Mouse (Mus musculus) limb, embryonic 10.5 days (tissue): Measurements from ENCODE around the gene Rpl10. TPM values are rescaled to one million over a fixed set of nuclear protein-coding genes. Genes with fewer than 3 reads are reported as not detected.

Source experiments
- DNase-seq: peaks from one replicate; pipeline ENCODE4 v3.0.0-alpha.2; 2017; ENCODE audit warnings: low spot score
- H3K27ac ChIP-seq: fragments of 300-500 bp; sonication (generic); 2 replicates; pipeline ENCODE4 v1.5.1; 2016; ENCODE audit warnings: mild to moderate bottlenecking
- H3K27me3 ChIP-seq: fragments of 300-500 bp; sonication (generic); 2 replicates; pipeline ENCODE4 v1.6.1; 2016; ENCODE audit warnings: low read depth, mild to moderate bottlenecking; ENCODE audit not compliant: poor library complexity, severe bottlenecking
- H3K36me3 ChIP-seq: fragments of 300-500 bp; sonication (generic); 2 replicates; pipeline ENCODE4 v1.6.1; 2016; ENCODE audit warnings: mild to moderate bottlenecking, moderate library complexity
- H3K4me1 ChIP-seq: fragments of 300-500 bp; sonication (generic); 2 replicates; pipeline ENCODE4 v1.6.1; 2016
- H3K4me3 ChIP-seq: fragments of 300-500 bp; sonication (generic); 2 replicates; pipeline ENCODE4 v1.5.1; 2016; ENCODE audit warnings: mild to moderate bottlenecking, moderate library complexity
- H3K9me3 ChIP-seq: fragments of 300-500 bp; sonication (generic); replicated peaks from 2 replicates; pipeline ENCODE4 v1.6.1; 2016; ENCODE audit warnings: mild to moderate bottlenecking
- whole genome bisulfite sequencing: fragments of 180-500 bp; shearing (Covaris S2); methylation state at CpG from one replicate; pipeline ENCODE4 v1.1.7; 2016; 5-methylcytosine and 5-hydroxymethylcytosine counted together
- microRNA-seq: library from miRNA; unstranded; fragments of <30 nt; microRNA quantifications from one replicate; pipeline ENCODE4, GENCODE M21; 2017
- polyA plus RNA-seq: library from polyadenylated mRNA; unstranded; fragments of >200 nt; fragmentation: Nextera tagmentation; extraction: Ambion mirVana; gene quantifications from 2 replicates; pipeline ENCODE4 v1.2.1, GENCODE M21; 2016

The Rpl10 gene
- polyA plus RNA-seq, 1 experiment from 2014 or later: 862 TPM

DNA sequence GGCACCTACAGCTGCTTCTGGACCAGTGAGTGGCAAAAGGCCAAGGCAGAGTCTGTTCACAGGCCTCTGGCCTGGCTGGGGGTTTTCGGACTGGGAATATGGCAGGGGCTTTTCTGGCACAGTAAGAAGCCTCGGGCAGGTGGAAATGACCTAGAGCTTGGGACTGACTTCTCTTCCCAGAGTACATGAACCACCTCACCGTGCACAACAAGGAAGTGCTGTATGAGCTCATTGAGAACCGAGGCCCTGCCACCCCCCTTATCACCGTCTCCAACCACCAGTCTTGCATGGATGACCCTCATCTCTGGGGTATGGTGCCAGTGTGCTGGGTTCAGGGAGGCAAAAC, 12.5 kb downstream of the Rpl10 start:
- DNase-seq: no peak
- WGBS: 37% methylated on average over 5 of the region's 5 CpGs
- H3K9me3 ChIP-seq: no peaks in the 10 kb centered on the region
- peak overlapping the region; percentile 84 for H3K27ac ChIP-seq
- peak overlapping the region; percentile 68 for H3K4me3 ChIP-seq
- peaks cover 34% of the 10 kb centered on the region for H3K27me3 ChIP-seq
- peaks cover 14% of the 10 kb centered on the region for H3K4me1 ChIP-seq
- peaks cover 2% of the 10 kb centered on the region for H3K36me3 ChIP-seq

GRCm38 (mm10) chrX:74293431-74293830, 22.8 kb downstream of the Rpl10 start:
- 79% methylated on average over 4 of the region's 4 CpGs for WGBS
- Histone ChIP-seq H3K9me3 (no peaks in the 10 kb centered on the region), H3K4me3 (no peak overlapping the region), H3K4me1 (peaks cover 3% of the 10 kb centered on the region; the same call in 1 of the 2 replicates), H3K36me3 (peaks cover 24% of the 10 kb centered on the region), H3K27me3 (no peaks in the 10 kb centered on the region), H3K27ac (no peak overlapping the region)
- DNase-seq: no peak

DNA sequence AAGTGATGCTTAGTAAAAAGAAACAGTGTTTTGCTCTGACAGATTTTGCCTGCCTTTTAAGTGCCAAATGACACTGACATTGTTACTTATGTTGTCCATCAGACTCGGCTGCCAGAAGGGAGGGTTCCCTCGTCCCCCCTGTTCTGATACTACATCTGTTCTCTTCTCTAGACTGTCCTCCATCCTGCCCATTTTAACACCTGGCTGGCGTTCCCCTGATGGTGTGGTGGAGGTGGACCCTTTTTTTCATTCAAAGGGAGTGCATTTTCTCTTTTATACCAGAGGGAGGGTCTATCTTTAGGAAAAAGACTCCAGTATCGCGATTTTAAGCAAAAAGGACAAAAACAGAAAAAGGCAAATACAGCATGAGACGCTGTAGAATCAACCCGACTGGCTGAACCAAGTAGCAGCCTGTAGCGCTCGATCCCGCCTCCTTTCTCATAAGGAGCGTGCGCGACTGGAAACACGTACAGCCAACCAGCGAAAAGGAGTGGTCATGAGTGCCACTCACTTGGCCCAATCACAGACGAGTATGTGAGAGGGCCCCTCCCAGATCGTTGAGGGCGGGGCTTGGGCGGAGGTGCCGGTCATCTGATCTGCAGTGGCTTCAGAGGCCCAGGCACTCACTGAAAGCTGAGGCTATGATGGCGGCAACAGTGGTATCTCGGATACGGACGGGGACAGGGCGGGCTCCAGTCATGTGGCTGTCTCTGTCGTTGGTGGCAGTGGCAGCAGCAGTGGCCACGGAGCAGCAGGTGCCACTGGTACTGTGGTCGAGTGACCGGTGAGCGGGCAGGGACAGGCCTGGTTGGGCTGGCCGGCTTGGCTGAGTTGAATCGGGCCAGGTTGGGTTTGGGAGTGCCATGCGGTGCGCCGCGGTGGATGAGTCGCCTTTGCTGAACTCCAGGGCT, 26.2 kb downstream of the Rpl10 start, which contains the start of gene Atp6ap1:
TSS of gene Atp6ap1 (plus strand) at position 560 of the 911 bp plus-strand sequence.
- 13% methylated on average over 37 of the region's 37 CpGs for WGBS
- Histone ChIP-seq H3K4me3 (peak within 1 kb of the TSS; percentile 64), H3K4me1 (peaks cover 3% of the 10 kb centered on the region; the same call in 1 of the 2 replicates), H3K27ac (peak within 1 kb of the TSS; percentile 84), H3K9me3 (no peaks in the 10 kb centered on the region), H3K27me3 (0 out of 2 replicates have a peak, but pooled peaks cover 1% of the 10 kb centered on the region), H3K36me3 (peaks cover 28% of the 10 kb centered on the region)
- peak; percentile 83 for DNase-seq

DNA sequence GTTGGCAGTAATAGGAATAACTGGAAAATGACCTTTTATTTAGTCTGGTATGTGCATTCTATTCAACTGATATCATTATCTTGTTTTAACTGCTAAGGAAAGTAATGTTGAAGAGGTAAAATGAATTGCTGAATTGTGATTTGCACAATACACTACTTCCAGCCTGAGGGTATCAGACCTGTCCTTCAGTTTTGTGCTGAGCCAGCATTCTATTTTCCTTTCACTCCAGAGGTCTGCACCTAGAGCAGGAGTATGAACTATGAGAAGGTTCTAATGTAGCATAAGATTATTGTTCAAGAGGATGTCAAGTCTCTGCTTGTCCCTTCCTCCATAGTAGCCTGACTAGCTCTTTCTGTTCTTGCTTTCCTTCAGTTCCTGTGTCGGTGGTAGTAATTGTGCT, 27.7 kb downstream of the Rpl10 start:
- 0 out of 2 replicates have a peak, but pooled peaks cover 5% of the 10 kb centered on the region for H3K27me3 ChIP-seq
- H3K4me1 ChIP-seq: peaks cover 3% of the 10 kb centered on the region; the same call in 1 of the 2 replicates
- peaks cover 44% of the 10 kb centered on the region for H3K36me3 ChIP-seq
- no peak for DNase-seq
- no peaks in the 10 kb centered on the region for H3K9me3 ChIP-seq
- no peak overlapping the region for H3K27ac ChIP-seq
- H3K4me3 ChIP-seq: no peak overlapping the region
- 92% methylated on average over 1 of the region's 1 CpGs for WGBS

DNA sequence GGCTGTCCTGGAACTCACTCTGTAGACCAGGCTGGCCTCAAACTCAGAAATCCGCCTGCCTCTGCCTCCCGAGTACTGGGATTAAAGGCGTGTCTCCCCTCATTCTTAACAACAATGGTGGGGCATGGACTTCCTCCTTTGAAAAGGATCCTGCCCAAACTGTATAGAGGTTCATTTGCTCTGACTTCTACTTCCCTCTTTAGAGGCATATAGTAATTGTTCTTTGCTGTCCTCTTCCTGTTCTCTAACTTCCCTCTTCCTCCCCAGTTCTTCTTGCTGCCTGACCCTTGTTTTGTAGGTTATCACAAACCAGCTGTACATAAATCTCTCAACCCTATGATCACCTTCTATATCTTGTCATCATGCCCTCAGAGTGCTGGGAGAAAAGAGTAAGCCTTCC, 29.1 kb downstream of the Rpl10 start:
- Histone ChIP-seq H3K4me1 (peaks cover 6% of the 10 kb centered on the region; the same call in 1 of the 2 replicates), H3K27ac (no peak overlapping the region), H3K27me3 (peaks cover 5% of the 10 kb centered on the region; the same call in 1 of the 2 replicates), H3K9me3 (no peaks in the 10 kb centered on the region), H3K4me3 (no peak overlapping the region), H3K36me3 (peaks cover 51% of the 10 kb centered on the region)
- DNase-seq: no peak
- WGBS: 95% methylated on average over 3 of the region's 3 CpGs

GRCm38 (mm10) chrX:74304867-74305700, 34.5 kb downstream of the Rpl10 start, which contains the start of gene Gdi1:
Gene Gdi1, plus strand, starts transcription at chrX:74304998.
- DNase-seq: peak; percentile 81
- Histone ChIP-seq H3K9me3 (no peaks in the 10 kb centered on the region), H3K27me3 (peaks cover 17% of the 10 kb centered on the region), H3K27ac (peak within 1 kb of the TSS; percentile 89), H3K4me1 (peaks cover 9% of the 10 kb centered on the region; the same call in 1 of the 2 replicates), H3K36me3 (peaks cover 77% of the 10 kb centered on the region), H3K4me3 (peak within 1 kb of the TSS; percentile 64)
- 18% methylated on average over 38 of the region's 41 CpGs for WGBS

GRCm38 (mm10) chrX:74312540-74313464, 42.2 kb downstream of the Rpl10 start, which contains the start of gene Fam50a:
Gene Fam50a, plus strand, starts transcription at chrX:74313033.
- Histone ChIP-seq H3K4me1 (peaks cover 9% of the 10 kb centered on the region; the same call in 1 of the 2 replicates), H3K36me3 (peaks cover 49% of the 10 kb centered on the region), H3K27ac (peak within 1 kb of the TSS; percentile 83), H3K27me3 (peaks cover 16% of the 10 kb centered on the region), H3K9me3 (no peaks in the 10 kb centered on the region), H3K4me3 (peak within 1 kb of the TSS; percentile 72)
- WGBS: 10% methylated on average over 59 of the region's 59 CpGs
- DNase-seq: peak; percentile 86

Small RNA genes lying within 50 kb of the gene (microRNA-seq; reads per million reads assigned to microRNA genes)
- gene Mir7091 (not detected), gene Mir7092 (not detected)

Other genes with a start within 250 kb of the Rpl10 start
- 65.0 and 66.6 TPM in 2 replicates for gene Irak1, start 246.9 kb upstream of the Rpl10 start, polyA plus RNA-seq
- gene Opn1mw, start 143.3 kb upstream of the Rpl10 start, polyA plus RNA-seq: not detected in 2 replicates
- 13.8 and 14.0 TPM in 2 replicates for gene Mecp2, start 135.4 kb upstream of the Rpl10 start, polyA plus RNA-seq
- not detected in 2 replicates for gene Tex28, start 103.0 kb upstream of the Rpl10 start, polyA plus RNA-seq
- 0.05 and 0.06 TPM in 2 replicates for gene Tktl1, start 93.6 kb upstream of the Rpl10 start, polyA plus RNA-seq
- 273 and 333 TPM in 2 replicates for gene Flna, start 21.0 kb upstream of the Rpl10 start, polyA plus RNA-seq
- 25.2 and 29.8 TPM in 2 replicates for gene Emd, start 16.1 kb upstream of the Rpl10 start, polyA plus RNA-seq
- gene Taz, start 11.1 kb downstream of the Rpl10 start, polyA plus RNA-seq: 69.0 and 80.5 TPM in 2 replicates
- gene Dnase1l1, start 11.5 kb downstream of the Rpl10 start, polyA plus RNA-seq: 3.4 and 5.0 TPM in 2 replicates
- 80.1 and 90.7 TPM in 2 replicates for gene Atp6ap1, start 26.3 kb downstream of the Rpl10 start, polyA plus RNA-seq
- 154 and 206 TPM in 2 replicates for gene Gdi1, start 34.2 kb downstream of the Rpl10 start, polyA plus RNA-seq
- 55.3 and 62.7 TPM in 2 replicates for gene Fam50a, start 42.2 kb downstream of the Rpl10 start, polyA plus RNA-seq
- 14.4 and 17.1 TPM in 2 replicates for gene Plxna3, start 58.3 kb downstream of the Rpl10 start, polyA plus RNA-seq
- 113 and 125 TPM in 2 replicates for gene Lage3, start 82.8 kb downstream of the Rpl10 start, polyA plus RNA-seq
- 57.7 and 59.8 TPM in 2 replicates for gene Ubl4a, start 102.4 kb downstream of the Rpl10 start, polyA plus RNA-seq
- gene Slc10a3, start 102.5 kb downstream of the Rpl10 start, polyA plus RNA-seq: 12.2 and 13.2 TPM in 2 replicates
- gene Fam3a, start 122.5 kb downstream of the Rpl10 start, polyA plus RNA-seq: 24.0 and 28.4 TPM in 2 replicates
- 16.7 and 17.8 TPM in 2 replicates for gene Ikbkg, start 122.5 kb downstream of the Rpl10 start, polyA plus RNA-seq
- gene G6pdx, start 158.4 kb downstream of the Rpl10 start, polyA plus RNA-seq: 53.8 and 54.9 TPM in 2 replicates
- not detected in 2 replicates for gene Gm6880, start 210.6 kb downstream of the Rpl10 start, polyA plus RNA-seq